Mouse (Mus musculus) hindbrain, embryonic 16.5 days (tissue): ENCODE measurements around the gene Hmx3. TPM values are rescaled to one million over a fixed set of nuclear protein-coding genes. Genes with fewer than 3 reads are reported as not detected.

Experiments
- ATAC-seq: fragments of 200-750 bp; cut with Nextera tagmentation; 2 replicates; pipeline ENCODE4 v1.8.0; 2017; ENCODE audit warnings: moderate TSS enrichment, moderate library complexity
- H3K27ac ChIP-seq: fragments of 300-500 bp; sonication (generic); 2 replicates; pipeline ENCODE4 v1.5.1; 2014; ENCODE audit warnings: low read depth, mild to moderate bottlenecking, control low read depth, low read length, moderate library complexity
- H3K27me3 ChIP-seq: fragments of 300-500 bp; sonication (generic); replicated peaks from 2 replicates; pipeline ENCODE4 v1.6.1; 2014; ENCODE audit warnings: low read length; ENCODE audit not compliant: control insufficient read depth, insufficient read depth
- H3K36me3 ChIP-seq: fragments of 300-500 bp; sonication (generic); 2 replicates; pipeline ENCODE4 v1.6.1; 2014; ENCODE audit warnings: mild to moderate bottlenecking, low read length, moderate library complexity, mixed read lengths; ENCODE audit not compliant: control insufficient read depth, insufficient read depth
- H3K4me1 ChIP-seq: fragments of 300-500 bp; sonication (generic); 2 replicates; pipeline ENCODE4 v1.6.1; 2014; ENCODE audit warnings: low read depth, low read length; ENCODE audit not compliant: control insufficient read depth, insufficient read depth
- H3K4me2 ChIP-seq: fragments of 300-500 bp; sonication (generic); 2 replicates; pipeline ENCODE4 v1.6.1; 2014; ENCODE audit warnings: mild to moderate bottlenecking, low read length, control low read depth, moderate library complexity
- H3K4me3 ChIP-seq: fragments of 300-500 bp; sonication (generic); 2 replicates; pipeline ENCODE4 v1.5.1; 2014; ENCODE audit warnings: mild to moderate bottlenecking, low read length, control low read depth, moderate library complexity
- H3K9ac ChIP-seq: fragments of 300-500 bp; sonication (generic); 2 replicates; pipeline ENCODE4 v1.6.1; 2014; ENCODE audit warnings: low read depth, mild to moderate bottlenecking, control low read depth, low read length, moderate library complexity
- H3K9me3 ChIP-seq: fragments of 300-500 bp; sonication (generic); 2 replicates; pipeline ENCODE4 v1.6.1; 2014; ENCODE audit warnings: mild to moderate bottlenecking, low read length, moderate library complexity; ENCODE audit not compliant: control insufficient read depth
- WGBS: fragments of 180-500 bp; shearing (Covaris S2); extraction: QIAGEN DNeasy Blood & Tissue Kit; methylation state at CpG from one replicate; pipeline ENCODE4 v1.1.7; 2014; 5-methylcytosine and 5-hydroxymethylcytosine counted together
- polyA plus RNA-seq: library from polyadenylated mRNA; unstranded; fragments of >200 nt; fragmentation: Nextera tagmentation; extraction: Ambion mirVana; gene quantifications from 2 replicates; pipeline ENCODE4 v1.2.1, GENCODE M21; 2015

Hmx3 gene
- polyA plus RNA-seq, 1 experiment from 2014 or later = 0.99 TPM

- Histone ChIP-seq H3K27ac (no peak overlapping the region), H3K36me3 (no peaks in the 10 kb centered on the region), H3K4me3 (peak overlapping the region; percentile 19), H3K4me2 (peak overlapping the region; percentile 38), H3K9ac (no peak overlapping the region), H3K4me1 (peaks cover 9% of the 10 kb centered on the region), H3K27me3 (peaks cover 67% of the 10 kb centered on the region), H3K9me3 (no peaks in the 10 kb centered on the region; the same call in 1 of the 2 replicates)
- ATAC-seq = no peak
- under 1% methylated on average over 55 of the region's 68 CpGs for WGBS
Observed at GRCm38 (mm10) chr7:131555301-131556081, 12.8 kb downstream of the Hmx3 start.

DNA sequence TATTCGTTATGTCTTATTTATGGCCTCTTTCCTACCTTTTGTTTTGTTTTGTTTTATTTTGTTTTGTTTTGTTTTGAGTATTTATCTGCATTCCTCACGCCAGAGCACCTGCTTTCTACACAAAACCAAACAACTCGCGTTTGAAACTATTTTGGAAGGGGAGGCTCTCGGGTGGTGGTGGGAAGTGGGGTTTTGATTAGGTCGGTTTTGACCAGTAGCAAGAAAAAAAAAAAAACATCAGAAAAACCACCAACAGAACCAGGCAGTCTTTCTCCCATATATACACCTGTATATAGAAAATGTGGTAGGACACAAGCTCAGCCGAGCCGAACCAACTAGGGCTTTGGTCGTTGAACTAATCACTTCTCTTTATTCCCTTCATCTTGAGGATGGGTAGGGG, 13.4 kb downstream of the Hmx3 start:
- H3K4me2 ChIP-seq = no peak overlapping the region; the same call in 1 of the 2 replicates
- no peak overlapping the region for H3K9ac ChIP-seq
- ATAC-seq = no peak
- H3K36me3 ChIP-seq = no peaks in the 10 kb centered on the region
- no peak overlapping the region for H3K27ac ChIP-seq
- WGBS = 2% methylated on average over 9 of the region's 9 CpGs
- peaks cover 61% of the 10 kb centered on the region for H3K27me3 ChIP-seq
- H3K4me1 ChIP-seq = peaks cover 13% of the 10 kb centered on the region
- no peaks in the 10 kb centered on the region; the same call in 1 of the 2 replicates for H3K9me3 ChIP-seq
- no peak overlapping the region; the same call in 1 of the 2 replicates for H3K4me3 ChIP-seq

GRCm38 (mm10) chr7:131556541-131557271, 14.0 kb downstream of the Hmx3 start:
- Histone ChIP-seq H3K4me1 (peaks cover 16% of the 10 kb centered on the region), H3K4me2 (no peak overlapping the region), H3K9me3 (no peaks in the 10 kb centered on the region; the same call in 1 of the 2 replicates), H3K36me3 (no peaks in the 10 kb centered on the region), H3K4me3 (peak overlapping the region; percentile 14; the same call in 1 of the 2 replicates), H3K27me3 (peaks cover 55% of the 10 kb centered on the region), H3K27ac (no peak overlapping the region), H3K9ac (no peak overlapping the region)
- no peak for ATAC-seq
- under 1% methylated on average over 37 of the region's 37 CpGs for WGBS

DNA sequence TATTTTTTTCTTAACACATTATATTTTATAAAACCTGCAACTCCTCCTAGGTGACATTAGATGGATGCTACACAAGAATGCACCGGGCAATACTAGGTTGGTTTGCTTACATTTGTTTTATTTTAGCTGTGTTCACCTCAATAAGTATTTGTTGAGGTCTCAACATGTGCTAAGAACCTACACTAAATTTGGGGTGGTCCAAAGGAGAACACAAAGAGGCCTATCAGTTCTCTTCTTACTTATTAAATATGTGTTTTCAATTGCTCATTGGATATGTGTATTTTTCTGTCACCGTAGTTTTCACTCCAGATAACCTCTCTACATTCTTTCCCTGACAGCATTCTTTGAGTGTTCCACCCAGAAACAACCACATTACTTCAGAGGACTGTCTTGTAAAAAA, 15.1 kb downstream of the Hmx3 start:
- H3K4me3 ChIP-seq = no peak overlapping the region
- H3K4me1 ChIP-seq = peaks cover 16% of the 10 kb centered on the region
- 37% methylated on average over 2 of the region's 2 CpGs for WGBS
- H3K9me3 ChIP-seq = no peaks in the 10 kb centered on the region; the same call in 1 of the 2 replicates
- no peaks in the 10 kb centered on the region; the same call in 1 of the 2 replicates for H3K36me3 ChIP-seq
- no peak overlapping the region for H3K9ac ChIP-seq
- H3K4me2 ChIP-seq = no peak overlapping the region
- H3K27me3 ChIP-seq = peaks cover 45% of the 10 kb centered on the region
- no peak overlapping the region for H3K27ac ChIP-seq
- no peak for ATAC-seq

DNA sequence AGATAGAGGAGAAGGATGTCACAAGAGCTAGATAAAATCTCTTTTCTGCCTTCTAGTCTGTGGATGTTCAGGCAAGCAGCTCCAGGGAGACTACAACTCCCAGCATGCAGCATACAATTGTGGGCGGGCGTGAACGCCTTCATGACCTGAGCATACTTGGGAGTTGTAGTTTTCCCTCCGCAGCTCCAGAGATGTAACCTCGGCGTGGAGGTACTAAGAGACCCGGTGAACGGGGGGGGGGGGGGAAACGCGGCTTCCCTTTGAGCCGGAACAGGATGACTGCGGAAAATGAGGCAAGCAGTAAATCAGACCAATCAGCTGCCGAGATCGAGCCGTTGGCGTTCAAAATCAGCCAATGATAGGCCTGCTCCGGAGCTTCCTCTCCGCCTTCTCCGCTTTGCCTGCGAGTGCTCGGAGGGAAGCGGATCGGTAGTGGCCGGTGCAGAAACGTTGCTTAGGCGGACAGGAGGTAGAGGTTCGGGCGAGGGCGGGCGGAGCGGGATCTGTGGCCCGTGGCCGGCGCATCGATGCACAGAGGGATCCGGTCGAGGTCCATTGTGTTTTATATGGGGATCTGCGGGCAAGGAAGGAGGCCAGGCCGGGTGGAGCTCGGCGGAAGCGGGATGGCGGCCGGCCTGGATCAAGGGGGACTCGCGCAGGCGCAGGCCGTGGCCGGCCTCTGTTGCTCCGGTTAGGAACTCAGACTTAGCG, 17.5 kb downstream of the Hmx3 start, which contains the start of gene Bub3:
Gene Bub3, plus strand, starts transcription at position 237 of the 711 bp plus-strand sequence.
- Histone ChIP-seq H3K27me3 (peaks cover 30% of the 10 kb centered on the region), H3K4me1 (peaks cover 11% of the 10 kb centered on the region), H3K4me2 (peak within 1 kb of the TSS; percentile 80), H3K9me3 (no peaks in the 10 kb centered on the region), H3K9ac (peak within 1 kb of the TSS; percentile 94), H3K36me3 (peaks cover 10% of the 10 kb centered on the region), H3K27ac (peak within 1 kb of the TSS; percentile 94), H3K4me3 (peak within 1 kb of the TSS; percentile 78)
- ATAC-seq = peak; percentile 94
- under 1% methylated on average over 37 of the region's 51 CpGs for WGBS

DNA sequence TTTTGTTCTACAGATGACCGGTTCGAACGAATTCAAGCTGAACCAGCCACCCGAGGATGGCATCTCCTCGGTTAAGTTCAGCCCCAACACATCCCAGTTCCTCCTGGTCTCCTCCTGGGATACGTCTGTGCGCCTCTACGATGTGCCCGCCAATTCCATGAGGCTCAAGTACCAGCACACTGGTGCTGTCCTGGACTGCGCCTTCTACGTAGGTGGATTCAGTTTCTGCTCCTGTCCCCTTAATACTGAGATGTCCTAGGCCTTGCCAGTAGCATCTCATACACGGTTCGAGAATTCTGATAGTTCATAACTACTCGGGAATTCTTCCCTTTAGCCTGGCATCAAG, 18.0 kb downstream of the Hmx3 start:
- peak overlapping the region; percentile 94 for H3K9ac ChIP-seq
- H3K4me3 ChIP-seq = peak overlapping the region; percentile 78
- H3K4me2 ChIP-seq = peak overlapping the region; percentile 80
- WGBS = 1% methylated on average over 14 of the region's 14 CpGs
- peak; percentile 62 for ATAC-seq
- H3K27ac ChIP-seq = peak overlapping the region; percentile 94
- peaks cover 26% of the 10 kb centered on the region for H3K27me3 ChIP-seq
- peaks cover 9% of the 10 kb centered on the region for H3K4me1 ChIP-seq
- peaks cover 10% of the 10 kb centered on the region for H3K36me3 ChIP-seq
- H3K9me3 ChIP-seq = no peaks in the 10 kb centered on the region

DNA sequence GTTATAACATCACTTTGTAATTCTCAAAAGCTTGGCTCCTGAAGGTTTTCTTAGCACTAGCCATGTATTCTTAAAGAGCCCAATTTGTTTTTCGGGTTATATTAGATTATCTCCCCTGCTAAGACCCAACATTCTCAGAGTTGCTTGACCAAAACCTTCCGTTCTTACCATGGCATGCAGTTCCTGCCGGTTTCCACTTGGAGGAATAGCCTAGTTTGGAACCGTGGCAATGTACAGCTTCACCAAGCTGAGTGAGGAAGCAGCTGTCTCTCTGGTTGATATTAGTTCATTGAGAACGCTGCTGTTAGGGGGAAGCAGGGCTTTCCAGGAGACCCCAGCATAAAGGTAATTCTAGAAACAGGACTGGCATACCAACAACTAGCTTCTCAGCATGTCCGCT, 32.6 kb downstream of the Hmx3 start:
- no peaks in the 10 kb centered on the region for H3K27me3 ChIP-seq
- H3K9me3 ChIP-seq = no peaks in the 10 kb centered on the region
- peaks cover 19% of the 10 kb centered on the region for H3K36me3 ChIP-seq
- WGBS = 81% methylated on average over 6 of the region's 6 CpGs
- H3K9ac ChIP-seq = no peak overlapping the region
- no peak for ATAC-seq
- no peak overlapping the region for H3K27ac ChIP-seq
- no peaks in the 10 kb centered on the region for H3K4me1 ChIP-seq
- H3K4me2 ChIP-seq = no peak overlapping the region
- no peak overlapping the region for H3K4me3 ChIP-seq

GRCm38 (mm10) chr7:131582178-131582577, 39.5 kb downstream of the Hmx3 start:
- no peak overlapping the region for H3K4me2 ChIP-seq
- no peak overlapping the region for H3K9ac ChIP-seq
- no peaks in the 10 kb centered on the region for H3K36me3 ChIP-seq
- no peak overlapping the region for H3K4me3 ChIP-seq
- no peaks in the 10 kb centered on the region for H3K9me3 ChIP-seq
- no peaks in the 10 kb centered on the region for H3K27me3 ChIP-seq
- no peak for ATAC-seq
- 55% methylated on average over 9 of the region's 9 CpGs for WGBS
- no peak overlapping the region for H3K27ac ChIP-seq
- H3K4me1 ChIP-seq = no peaks in the 10 kb centered on the region

DNA sequence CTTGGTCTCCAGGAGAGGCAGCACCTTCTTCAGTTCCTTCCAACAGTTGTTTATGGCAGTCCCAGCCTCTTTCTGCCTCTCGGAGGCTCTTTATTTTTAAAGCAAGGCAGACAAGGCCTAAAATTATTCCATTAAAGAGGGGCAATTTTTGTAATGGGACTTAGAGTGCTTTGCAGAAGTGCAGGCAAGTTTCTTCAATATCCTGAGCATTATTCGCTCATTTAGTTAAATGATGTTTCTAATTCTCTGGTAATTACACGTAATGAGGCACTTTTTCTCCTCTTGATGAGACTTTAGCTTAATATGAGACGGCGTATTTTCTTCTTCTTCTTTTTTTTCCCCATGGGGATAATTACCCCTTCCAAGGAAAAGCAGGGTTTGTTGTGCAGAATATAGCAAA, 42.9 kb downstream of the Hmx3 start:
- Histone ChIP-seq H3K9me3 (no peaks in the 10 kb centered on the region), H3K4me3 (no peak overlapping the region), H3K4me2 (no peak overlapping the region), H3K9ac (no peak overlapping the region), H3K27me3 (no peaks in the 10 kb centered on the region), H3K36me3 (no peaks in the 10 kb centered on the region), H3K27ac (no peak overlapping the region), H3K4me1 (no peaks in the 10 kb centered on the region)
- WGBS = 75% methylated on average over 5 of the region's 5 CpGs
- ATAC-seq = no peak
